Mouse (Mus musculus) layer of hippocampus, postnatal 10 days (tissue): ENCODE data around the gene Lyrm4. TPM values are rescaled to one million over a fixed set of nuclear protein-coding genes. Genes with fewer than 3 reads are reported as not detected.

Experiments used
- DNase-seq, 2 experiments: peaks; one replicate each; pipeline ENCODE4 v3.0.0; 2021; ENCODE audit warnings: low spot score in 2 of 2
- long read RNA-seq: library from polyadenylated mRNA; stranded (forward); transcript quantifications from one replicate; pipeline ENCODE4 v2.0.0, GENCODE M21; 2023
- total RNA-seq, 2 experiments: library from RNA; stranded (reverse); gene quantifications; 2 replicates each; pipeline ENCODE4 v1.2.3; 2021

The Lyrm4 gene
- 10 to 100 TPM; 19.6 to 20.6 TPM for total RNA-seq
- long read RNA-seq, transcript Lyrm4-201 (3 exons, 2,086 nt) = major isoform, 30 of 54 reads
- long read RNA-seq, partial matches to known transcripts = 0 of 54 reads
- long read RNA-seq, other reads (novel, unspliced or antisense) = 24 of 54 reads

DNA sequence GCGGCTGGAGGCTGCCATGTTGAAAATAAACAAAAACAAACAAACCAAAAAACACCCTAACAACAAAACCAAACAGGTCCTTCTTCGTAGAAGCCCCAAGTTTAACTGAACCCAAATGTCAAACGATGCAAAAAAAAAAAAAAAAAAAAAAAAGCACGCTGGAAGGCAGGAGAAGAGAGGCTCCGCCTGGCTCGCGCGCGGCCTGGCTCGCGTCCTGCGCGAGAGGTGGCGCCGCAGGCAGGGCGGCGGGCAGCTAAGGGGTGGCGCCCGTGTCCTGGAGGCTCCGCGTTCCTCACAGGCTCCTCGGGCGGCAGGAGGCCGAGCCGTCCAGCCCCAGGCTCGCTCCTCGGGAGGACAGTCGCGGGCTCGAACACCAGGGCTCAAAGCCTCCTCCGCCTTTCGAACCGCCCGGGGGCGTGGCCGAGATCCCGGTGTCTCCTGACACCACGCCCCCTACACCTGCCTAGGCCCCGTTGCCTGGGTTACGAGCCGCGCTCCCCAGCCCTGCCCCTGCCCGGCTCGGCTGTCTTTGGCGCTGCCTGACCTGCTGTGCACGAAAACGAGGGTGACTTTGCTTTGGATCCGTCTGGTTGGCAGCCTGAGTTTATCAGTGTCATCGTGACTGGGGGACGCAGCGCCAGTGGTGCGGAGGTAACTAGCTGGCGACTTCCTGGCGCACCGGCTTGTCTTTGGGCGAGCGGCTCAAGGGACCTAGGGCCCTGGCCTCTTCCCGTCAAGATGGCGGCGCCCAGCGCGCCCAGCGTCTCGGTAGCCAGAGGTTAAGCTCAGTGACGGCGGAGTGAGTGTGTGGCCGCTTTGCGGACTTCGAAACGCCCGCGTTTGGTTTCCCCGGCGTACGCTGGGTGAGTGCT is at the start of gene Lyrm4, which contains the start of gene Fars2:
Gene Lyrm4, minus strand, starts transcription at position 384 of the 872 bp plus-strand sequence.
Gene Fars2, plus strand, starts transcription at position 270 of the 872 bp plus-strand sequence.
- peak; percentile 95 to 97 for DNase-seq

DNA sequence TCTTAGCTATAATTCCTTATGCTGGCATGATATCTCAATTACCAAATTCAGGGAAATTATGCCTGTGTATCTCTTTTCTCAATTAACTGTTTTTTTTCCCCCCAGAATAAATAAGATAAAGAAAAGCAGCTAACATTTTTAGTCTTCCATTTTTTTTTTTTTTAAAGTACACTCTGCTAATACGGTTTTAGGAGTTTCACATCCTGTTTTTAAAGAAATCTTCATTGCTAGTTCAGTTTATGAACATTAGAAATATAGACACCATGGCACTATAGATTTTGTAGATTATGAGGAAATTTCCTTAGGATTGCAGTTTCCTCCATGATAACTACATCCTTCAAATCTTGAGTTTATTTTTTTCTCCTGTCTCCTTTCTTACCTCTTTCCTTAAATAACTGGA is 46.6 kb upstream of the Lyrm4 start:
- no peak for DNase-seq

DNA sequence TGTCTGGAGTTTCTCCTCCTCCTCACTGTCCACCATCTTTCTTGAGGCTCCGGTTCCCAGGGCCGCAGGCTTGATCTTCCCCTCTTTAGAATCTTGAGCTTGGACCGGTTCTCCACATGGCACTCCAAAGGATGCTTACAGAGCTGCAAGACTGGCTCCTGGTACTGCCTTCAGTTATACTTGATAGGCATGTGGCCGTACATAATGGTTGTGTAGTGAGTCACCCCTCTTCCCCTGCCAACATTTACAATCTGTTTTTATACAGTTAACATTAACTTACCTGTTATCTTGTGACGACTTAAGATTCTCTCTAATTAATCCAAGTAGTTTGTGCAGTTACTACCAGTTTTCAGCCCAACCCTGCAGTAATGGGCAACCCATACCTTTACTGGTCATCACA is 46.1 kb upstream of the Lyrm4 start:
- DNase-seq = no peak

DNA sequence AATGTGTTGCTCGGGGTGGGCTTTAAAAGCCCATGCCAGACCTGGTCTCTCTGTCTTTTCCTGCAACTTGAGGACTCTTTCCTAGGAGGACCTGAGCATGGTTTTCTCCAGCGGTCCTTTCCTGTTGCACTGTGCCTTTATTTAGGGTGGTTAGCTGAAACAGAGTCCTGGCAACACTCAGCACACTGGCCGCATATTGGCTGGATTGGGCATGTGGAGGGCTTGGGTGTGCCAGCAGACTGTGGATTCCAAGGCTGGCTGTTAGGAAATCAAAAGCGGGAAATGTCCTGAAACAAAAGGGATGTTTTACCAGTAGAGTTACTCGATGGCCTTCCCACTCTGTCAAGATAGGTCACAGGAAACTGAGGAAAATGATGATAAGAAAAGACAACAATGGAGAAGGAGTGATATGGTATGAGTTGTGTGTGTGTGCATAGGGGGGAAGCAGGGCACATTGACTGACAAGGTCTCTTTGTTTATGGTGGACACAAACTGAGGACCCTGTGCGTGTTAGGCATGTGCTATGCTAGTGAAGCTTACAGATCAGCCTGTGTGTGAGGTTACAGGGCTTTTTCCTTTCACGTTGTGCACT is 39.1 kb upstream of the Lyrm4 start:
- DNase-seq = peak in 1 of 2 experiments; percentile 34

DNA sequence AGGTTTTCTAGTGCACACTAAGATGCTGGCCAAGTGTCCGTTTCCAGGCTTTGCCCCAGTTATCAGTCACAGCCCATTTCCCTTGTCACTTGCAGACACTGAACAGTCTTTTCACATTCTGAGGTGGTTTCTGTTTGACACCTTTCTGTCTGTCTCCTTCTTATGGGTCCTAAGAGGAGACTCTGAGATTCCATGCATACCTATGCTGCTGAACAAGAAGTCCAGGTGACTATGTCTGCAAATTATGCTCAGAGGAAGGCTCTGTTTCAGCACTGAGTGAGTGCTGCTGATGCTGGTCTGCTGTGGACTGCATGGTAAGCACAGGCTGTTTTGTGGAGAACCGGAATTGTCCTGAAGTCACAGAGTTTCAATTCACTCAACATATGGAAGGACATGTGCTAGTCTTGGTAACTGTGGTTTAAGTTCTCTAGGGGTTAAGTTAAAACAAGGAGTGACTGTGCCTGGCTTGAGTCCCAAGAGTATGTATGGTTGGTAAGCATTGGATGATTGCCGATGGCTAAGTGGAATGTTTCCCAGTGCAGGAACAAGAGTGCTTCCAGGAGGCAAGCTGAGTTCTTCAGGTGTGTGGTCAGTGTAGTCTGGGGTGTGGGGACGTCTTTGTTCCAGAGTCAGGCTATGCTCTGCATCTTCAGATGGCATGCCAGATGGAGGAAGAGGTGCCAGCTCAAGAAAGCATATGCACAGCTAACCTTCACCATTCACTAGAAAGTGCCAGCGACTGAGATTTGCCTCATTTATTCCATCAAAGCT is 35.6 kb upstream of the Lyrm4 start:
- no peak for DNase-seq

DNA sequence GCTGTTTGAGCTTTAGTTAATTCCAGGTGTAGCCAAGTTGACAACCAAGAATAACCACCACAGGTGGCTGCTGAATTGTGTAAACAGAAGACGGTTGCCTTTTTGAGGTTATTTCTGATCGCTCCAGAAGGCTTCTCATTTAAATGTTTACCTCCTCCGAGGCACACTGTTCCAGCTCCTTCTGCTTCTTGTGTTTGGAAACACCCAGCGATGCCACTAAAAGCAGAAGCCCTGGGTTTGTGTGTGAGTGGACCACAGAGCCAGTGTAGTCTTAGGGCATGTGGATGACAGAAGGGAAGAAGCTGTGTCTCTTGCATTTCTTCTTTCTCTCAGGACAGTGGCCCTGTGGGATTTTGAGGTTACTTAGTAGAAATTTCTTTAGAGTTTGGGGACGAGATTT is 32.9 kb upstream of the Lyrm4 start:
- no peak for DNase-seq

DNA sequence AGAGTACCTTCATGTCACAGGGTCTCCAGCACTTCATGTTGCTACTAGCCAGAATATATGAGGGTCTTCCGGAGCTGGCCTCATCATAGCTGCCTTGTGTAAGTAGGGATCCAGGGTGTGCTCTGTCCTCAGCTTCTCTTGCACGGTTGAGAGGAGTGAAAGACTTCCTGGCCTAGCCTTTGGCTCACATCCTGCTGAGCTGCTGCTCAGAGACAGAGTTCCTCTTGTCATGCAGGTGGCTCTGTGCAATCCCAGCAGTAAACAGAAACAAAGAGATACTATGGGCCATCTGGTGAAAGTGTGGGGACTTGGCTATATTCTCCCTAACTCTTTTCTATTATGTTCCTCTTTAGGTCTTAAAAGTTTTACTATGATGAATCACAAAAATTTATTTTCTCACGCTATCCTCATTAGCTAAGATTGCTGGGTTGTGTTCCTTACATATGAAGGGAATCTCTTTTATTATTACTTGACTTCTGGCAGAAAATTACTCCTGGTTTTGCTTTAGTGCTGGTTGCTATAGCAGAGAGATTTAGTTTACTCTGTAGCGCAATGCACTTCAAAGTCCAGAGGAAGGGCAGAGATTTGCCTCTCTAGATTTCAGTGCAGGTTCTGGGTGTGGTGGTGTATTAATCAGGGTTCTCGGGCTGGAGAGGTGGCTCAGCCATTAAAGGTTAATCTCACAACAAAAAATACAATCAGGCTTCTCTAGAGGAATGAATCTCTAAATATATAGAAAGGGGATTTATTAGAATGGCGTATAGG is 32.0 kb upstream of the Lyrm4 start:
- no peak for DNase-seq

DNA sequence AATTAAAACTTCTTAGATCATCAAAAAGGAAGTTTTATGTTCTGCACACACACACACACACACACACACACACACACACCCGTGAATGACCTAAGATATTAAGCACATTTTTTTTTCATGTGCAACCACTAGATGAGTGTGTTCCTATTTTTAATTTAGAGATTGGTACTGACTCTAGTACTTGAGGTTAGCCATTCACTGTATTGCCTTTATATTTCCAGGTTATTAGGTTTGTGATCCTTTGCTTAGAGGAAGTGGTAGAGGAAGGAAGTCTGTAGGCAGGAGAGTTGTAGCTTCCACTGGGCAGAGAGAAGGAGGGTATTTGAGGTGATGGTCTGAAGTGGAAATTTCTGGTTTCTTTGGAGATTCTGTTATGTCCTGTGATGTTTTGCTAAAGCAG is 28.3 kb upstream of the Lyrm4 start:
- DNase-seq = no peak

DNA sequence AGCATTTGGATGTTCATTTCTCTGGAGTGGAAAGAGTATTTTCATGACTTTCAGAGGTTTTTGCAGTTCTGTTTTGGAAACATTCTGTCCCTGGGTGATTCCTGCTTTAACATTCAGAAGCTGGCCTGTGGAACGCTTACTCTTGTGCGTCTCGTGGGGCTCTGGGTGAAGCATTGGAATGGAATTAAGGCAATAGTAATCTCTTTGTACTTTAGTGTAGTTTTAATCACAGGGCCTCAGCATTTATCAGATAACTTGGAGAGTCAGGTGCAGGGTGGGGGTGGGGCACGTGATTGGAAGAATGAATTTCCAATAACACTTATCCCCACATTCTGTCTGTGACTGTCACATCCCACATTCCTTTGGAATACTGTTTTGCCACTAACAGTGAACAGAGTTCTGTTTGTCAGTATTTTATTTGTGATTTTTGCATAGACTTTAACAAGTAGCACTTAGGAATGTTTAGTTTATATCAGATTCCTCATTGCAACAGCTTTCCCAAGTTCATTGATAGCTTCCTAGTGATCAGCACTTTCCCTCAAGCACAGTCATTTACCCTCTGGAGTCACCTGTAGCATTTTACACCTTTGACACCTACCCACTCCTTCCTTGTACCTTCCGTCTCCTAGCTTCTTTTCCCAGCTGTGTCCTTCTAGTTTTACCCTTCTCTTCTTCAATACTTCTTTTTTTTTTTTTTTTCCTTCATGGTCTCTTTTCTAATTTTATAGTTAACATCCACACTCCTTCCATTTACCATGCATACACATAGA is 23.1 kb upstream of the Lyrm4 start:
- no peak for DNase-seq

DNA sequence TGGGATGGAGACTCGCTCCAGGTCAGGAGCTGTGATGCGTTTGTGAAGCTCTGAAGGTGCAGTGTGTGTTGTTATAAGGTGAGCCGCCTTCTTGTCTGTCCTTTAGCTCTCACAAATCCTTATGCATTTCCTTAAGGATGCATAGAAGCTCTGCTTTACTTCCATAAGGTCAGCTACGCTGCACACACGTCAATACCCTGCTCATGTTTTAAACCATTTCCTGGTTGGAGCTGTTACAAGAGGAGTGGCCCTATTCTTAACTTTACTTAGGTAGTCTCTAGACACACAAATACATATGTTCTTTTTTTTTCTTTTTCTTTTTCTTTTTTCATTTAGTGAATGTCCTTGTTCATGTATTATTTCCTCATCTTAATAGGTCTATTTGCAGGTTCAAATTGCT is 22.4 kb upstream of the Lyrm4 start:
- no peak for DNase-seq

DNA sequence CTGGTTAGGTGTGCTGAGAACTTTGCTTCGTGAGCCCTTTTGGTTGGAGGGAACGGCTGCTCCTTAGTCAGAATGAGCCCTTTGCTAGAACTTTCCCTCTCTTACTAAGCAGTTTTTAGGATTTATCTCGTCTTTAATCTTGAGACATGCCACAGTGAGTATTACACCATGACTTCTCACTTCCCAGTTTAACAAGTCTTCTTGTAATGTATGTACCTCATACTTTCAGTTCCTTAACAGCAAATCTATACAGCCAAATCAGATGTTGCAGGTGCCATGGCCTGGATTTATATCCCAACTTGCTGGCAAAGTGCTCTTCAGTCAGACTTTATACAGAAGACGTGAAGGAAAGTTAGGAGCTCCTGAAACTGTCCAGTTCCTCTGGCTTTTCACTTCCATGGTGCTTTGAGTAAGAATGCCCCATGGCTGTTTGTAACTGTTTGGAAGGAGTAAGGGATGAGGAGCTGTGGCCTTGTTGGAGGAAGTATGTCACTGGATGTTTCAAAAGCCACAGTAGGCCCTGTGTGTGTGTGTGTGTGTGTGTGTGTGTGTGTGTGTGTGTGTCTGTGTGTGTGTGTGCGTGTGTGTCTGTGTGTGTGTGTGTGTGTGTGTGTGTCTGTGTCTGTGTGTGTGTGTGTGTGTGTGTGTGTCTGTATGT is 14.8 kb upstream of the Lyrm4 start:
- no peak for DNase-seq

- DNase-seq = no peak
These were observed 14.1 kb upstream of the Lyrm4 start for GRCm38 (mm10) chr13:36131401-36131800.

- DNase-seq = peak; percentile 32 to 46
These were observed 12.2 kb upstream of the Lyrm4 start for GRCm38 (mm10) chr13:36129360-36130054.

GRCm38 (mm10) chr13:36120606-36121005 is 3.3 kb upstream of the Lyrm4 start:
- DNase-seq = no peak

GRCm38 (mm10) chr13:36119684-36120083 is 2.4 kb upstream of the Lyrm4 start:
- no peak for DNase-seq

GRCm38 (mm10) chr13:36116520-36117142 is 695 bp downstream of the Lyrm4 start:
- DNase-seq = peak; percentile 23 to 50

- no peak for DNase-seq
These were observed 4.1 kb downstream of the Lyrm4 start for GRCm38 (mm10) chr13:36113181-36113580.

DNA sequence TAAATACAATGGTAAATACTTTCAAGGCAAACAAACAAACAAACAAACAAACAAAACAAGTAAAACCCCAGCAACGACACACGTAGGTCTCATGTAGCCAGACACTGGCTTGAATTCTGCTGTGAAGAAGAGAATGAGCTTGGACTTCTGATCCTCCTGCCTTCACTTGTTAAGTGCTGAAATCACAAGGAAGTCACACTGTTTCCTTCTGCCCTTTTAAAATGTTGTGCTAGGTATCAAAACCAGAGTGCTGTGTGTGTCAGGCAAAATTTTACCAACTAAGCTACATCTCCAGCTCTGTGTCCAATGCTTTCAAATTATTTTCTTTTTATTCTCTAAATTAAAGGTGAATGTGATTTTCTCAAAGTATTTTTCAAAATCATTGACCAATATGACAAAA is 6.0 kb downstream of the Lyrm4 start:
- DNase-seq = no peak
